Mouse (Mus musculus) spleen, adult 12 weeks (tissue): ENCODE results near the gene Ptbp3.

ENCODE experiments used
- DNase-seq: peaks from one replicate; pipeline ENCODE4 v3.0.0; 2022; ENCODE audit warnings: low spot score

The Ptbp3 gene

DNA sequence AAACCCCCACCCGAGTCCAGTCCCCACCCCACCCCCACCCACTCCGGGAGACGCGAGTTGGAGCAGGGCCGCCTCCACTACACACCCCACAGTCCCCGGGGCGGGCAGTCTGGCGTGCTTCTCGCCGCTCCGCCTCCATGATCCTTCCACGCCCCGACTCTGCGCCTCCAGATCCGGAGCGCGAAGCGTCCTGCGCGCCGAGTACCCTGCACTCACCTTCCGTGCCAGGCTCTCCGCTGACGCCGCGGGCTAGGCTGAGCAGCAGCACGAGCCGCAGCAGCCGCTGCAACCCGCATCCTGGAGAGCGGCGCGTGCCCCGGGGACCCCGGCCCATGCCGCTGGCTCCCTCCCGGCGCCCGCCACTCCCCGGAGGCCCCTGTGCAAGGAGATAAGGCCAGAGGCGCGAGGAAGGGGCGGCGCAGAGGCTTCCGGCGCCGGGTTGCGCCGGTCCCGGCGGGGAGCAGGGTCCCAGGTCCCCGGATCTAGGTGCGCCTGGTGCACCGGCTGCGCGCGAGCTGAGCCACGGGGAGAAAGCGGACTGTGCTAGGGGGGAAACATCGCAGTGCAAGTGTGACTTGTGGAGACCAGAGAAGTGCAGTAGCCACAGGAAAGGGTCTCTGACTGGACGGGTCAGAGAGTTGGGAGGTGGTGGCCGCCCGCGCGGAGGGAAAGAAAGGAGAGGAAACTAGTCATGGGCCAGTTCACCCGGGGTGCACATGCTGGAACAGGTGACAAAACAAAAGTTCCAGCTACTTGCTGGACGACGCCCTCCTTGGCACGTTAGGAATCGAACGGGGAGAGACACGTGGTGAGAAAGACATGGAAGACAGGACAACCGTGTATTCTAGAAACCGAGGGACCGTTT lies 110.9 kb downstream of the Ptbp3 start, which contains the start of gene Susd1:
Susd1 (minus strand) TSS at position 644 of the 865 bp plus-strand sequence.
- DNase-seq: peak; percentile 69

DNA sequence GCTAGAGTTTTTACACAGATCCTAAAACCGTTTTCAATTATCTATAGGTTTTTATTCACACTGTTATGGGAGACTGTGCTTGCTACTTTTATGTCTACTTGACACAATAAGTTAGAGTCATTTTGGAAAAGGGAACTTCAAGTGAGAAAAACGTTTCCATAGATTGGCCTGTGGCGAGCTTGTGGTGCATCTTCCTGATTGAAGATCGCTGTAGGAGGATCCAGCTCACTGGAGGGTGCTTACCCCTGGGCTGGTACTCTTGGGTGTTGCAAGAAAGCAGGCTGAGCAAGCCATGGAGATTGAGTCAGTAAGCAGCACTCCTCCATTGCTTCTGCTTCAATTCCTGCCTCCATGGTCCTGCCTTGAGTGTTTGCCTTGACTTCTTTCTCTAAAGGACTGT lies 113.2 kb downstream of the Ptbp3 start:
- no peak for DNase-seq

DNA sequence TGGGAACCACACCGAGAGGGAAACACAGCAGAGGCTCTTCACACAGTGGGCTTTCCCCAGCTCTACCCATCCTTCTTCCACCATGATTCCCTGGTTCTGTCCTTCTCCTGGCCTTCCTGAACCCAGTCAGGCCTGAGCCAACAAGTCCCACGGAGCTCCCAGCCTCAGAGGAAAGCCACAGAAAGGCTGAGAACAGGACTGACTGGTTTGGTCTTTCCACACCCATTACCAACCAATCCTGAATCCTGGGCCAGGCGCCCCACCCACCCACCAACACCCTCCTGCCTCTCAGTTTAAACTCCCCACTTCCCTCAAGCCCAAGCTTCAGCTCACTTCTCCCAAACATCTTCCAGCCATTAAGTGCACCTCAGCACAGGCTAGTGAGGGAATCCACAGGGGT lies 115.1 kb downstream of the Ptbp3 start:
- no peak for DNase-seq

DNA sequence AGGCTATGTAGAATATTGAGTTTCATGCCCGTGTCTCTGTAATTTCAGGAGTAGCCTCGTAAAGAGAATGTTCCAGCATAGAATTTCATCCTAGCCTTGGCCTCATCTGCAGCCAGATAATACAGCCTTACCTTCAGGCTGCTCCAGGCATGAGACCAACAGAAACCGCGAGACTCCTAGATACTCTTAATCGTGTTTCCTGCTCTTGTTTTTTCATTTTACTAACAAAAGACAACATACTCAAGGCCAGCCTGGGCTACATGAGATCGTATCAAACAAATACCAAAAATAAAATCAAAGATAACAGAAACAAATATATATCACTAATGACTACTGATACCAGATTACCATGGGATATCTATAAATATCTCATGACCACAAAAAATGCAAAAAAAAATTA lies 120.0 kb downstream of the Ptbp3 start:
- DNase-seq: no peak

DNA sequence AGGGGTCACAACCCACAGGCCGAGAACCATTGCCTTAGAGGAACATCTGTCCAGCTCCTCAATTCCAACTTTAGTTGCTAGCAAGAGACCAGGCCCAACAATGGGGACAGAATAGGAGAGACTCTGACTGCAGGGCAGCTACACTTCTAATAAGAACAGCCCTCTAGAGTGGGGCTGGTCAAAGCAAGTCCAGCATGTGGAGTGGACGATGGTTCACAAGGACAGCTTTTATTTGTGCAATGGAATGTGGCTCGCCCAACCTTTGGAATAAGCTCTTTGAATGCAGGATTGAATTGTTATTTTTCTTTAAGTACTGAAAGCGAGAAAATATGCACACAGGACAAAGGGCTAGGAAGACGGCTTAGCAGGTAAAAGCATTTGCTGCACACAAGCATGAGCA lies 122.7 kb downstream of the Ptbp3 start:
- DNase-seq: no peak

DNA sequence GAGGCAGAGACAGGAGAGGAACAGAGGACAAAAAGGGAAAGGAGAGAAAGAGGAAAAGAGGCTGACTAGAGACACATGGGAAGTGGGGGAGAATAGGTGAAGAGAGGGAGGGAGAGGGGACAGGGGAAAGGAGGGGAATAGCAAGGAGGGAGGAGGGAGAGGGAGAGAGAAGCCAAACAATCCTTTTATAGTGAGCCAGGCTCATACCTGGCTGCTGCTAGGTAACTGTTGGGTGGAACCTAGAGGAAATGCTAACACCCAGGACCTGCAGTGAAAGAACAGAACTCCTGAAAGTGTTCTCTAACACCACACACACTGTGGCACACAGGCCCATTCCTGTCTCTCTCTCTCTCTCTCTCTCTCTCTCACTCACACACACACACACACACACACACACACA lies 126.4 kb downstream of the Ptbp3 start:
- DNase-seq: no peak

DNA sequence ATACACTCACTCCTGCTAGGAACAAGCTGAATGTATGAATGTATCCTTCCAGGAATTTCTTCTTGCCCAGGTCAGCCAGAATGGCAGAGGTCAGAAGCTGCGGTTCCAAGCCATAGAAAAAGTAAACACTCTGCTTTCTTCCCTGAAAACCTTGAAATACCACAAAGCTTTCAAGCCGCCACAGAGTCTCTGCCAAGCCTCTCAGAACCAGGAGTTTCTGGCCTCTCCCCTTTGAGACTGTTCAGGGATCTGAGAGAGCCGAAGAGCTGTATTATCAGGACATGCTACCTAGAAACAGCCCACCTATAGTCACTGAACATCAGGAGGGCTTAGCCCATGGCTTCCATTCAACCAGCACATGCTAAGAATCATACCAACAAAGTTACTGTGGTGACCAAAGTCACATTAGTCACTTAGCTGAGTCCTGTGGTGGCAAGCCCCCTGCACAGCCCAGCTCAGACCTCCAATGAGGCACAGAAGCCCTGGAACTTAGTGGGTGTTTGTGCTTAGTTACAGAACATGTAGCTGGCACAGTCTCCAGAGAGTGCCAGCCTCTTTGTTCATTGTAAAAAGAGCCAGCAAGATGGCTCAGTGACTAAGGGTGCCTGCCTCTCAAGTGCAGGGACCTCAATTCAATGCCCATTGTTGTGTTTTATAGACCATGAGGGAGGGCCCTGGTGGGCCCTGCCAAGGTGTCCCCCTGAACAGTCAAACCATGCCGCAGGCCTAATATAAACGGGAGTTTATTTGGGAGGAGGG lies 127.0 kb downstream of the Ptbp3 start:
- no peak for DNase-seq
